Mouse (Mus musculus): Measurements from ENCODE around the gene Gnmt. TPM values are rescaled to one million over a fixed set of nuclear protein-coding genes. Genes with fewer than 3 reads are reported as not detected.

Gene Gnmt
- polyA plus RNA-seq, 1 experiment from 2014 or later, result 0.21 TPM

DNA sequence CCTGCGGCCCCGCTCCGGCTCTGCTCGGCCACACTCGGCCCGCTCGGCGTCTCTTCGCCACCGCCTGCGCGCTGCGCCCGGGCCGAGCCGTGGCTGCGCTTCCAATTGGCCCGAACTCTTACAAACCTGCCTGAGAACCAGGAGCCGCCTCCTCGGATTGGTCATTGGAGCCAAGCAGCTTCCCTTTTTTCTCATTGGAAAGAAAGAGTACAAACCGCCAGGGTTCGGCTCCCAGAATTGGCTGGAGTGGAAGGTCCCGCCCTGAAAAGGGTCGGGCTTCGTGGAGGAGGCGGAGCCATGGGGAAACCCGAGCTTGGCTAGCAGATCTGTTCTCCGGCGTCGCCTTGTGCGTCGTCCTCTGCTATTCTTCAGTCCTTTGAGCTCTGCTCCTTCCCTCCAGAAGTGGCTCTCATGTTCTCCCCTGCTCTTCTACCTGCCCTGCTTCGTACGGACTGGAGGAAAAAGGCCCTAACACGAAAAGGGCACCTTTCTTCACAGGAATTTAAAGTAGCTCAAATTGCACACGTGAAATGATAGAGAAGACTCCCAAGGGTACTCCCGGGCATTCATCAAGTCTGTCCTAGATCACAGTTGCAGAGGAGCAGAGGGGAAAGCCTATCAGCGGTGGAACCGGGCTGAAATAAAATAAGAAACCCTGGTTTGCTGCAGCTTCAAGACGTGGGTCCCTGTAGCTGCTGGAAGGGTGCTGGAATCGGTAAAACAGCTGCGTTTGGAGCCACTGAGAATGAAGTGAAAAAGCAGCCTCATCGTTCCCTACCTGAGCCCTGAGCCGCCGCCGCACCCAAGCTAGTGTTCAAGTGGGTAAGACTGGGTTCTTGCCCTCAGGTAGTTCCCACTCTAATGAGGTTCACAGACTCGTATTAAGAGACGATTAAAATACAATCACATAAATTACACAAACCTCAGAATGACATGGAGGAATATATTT lies 23.8 kb downstream of the Gnmt start, which contains the start of gene Ppp2r5d:
Gene Ppp2r5d (minus strand): TSS at position 225 of the 949 bp plus-strand sequence.
- POLR2A ChIA-PET, result interaction anchor here (0.9 to 1.7 kb wide), 7 partner anchors 8 to 39 kb away, joined by 3 to 8 read pairs (median 3); partner anchors contain the start of gene Klhdc3
- in situ Hi-C loops (cut with MboI; ENCODE audit: low pct_unique_long_range_greater_than_20kb), result no loop called here
- CTCF ChIA-PET, result interaction anchor here (1.0 to 1.3 kb wide), 3 partner anchors 8 to 36 kb away, joined by 3 to 4 read pairs (median 3); no protein-coding TSS in a partner anchor
- no peak for TF ChIP-seq CTCF (IDR thresholded peaks at IDR 0.05)
- peak; percentile 93 for DNase-seq (ENCODE audit: low read depth, low spot score)
- no peaks in the 10 kb centered on the region for H3K27me3 ChIP-seq
- peak; percentile 92 for ATAC-seq

DNA sequence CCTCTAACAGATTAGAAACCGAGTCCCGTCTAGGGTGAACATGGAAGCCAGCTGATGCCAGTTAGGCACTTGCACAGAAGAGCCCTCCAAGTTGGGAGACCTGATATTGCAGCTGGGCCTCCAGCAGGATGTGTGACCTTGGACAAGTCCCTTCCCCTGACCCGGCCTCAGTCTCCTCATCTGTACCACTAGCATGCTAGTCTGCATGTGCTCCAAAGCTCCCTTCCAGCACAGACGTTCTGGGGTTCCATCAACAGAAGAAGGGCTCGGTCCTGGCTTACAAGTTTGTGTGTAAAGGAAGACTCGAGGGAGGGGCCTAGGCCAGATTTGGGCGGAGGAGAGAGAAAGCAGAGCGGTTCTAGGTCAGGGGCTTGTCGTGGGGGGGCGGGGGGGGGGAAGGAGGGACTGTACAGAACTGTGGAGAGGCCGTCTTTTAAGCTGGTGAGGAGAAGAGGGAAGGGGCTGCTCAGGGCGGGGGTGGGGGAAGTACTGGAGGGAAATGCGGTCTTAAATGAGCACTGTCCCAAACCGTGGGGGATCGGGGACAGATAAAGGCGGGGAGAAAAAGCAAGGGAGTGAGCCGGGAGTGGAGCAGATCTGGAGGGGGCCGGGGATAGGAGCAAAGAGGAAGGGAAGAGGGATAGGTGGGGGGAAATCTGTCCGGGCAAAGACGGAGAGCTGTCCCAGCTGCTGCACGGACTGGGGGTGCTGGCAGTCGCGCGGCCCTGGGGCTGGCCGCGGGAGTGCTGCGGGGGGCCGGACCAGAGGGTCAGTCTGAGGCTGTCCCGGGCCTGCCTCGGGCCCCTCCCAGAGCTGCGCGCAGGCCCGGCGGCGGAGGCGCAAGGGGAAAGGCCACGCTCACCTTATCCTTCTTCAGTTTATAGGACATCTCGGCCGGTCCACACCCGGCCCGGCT lies 24.7 kb downstream of the Gnmt start:
- no peak for TF ChIP-seq CTCF (IDR thresholded peaks at IDR 0.05)
- ChIA-PET CTCF (interaction anchor here (1.0 to 1.3 kb wide), 2 partner anchors 7 to 20 kb away, joined by 3 to 4 read pairs; no protein-coding TSS in a partner anchor), POLR2A (interaction anchor here (0.9 to 1.7 kb wide), 7 partner anchors 9 to 40 kb away, joined by 3 to 8 read pairs (median 3); partner anchors contain the start of gene Klhdc3)
- ATAC-seq, result peak; percentile 55
- H3K27me3 ChIP-seq, result no peaks in the 10 kb centered on the region
- in situ Hi-C loops (cut with MboI; ENCODE audit: low pct_unique_long_range_greater_than_20kb), result no loop called here
- DNase-seq (ENCODE audit: low read depth, low spot score), result no peak

DNA sequence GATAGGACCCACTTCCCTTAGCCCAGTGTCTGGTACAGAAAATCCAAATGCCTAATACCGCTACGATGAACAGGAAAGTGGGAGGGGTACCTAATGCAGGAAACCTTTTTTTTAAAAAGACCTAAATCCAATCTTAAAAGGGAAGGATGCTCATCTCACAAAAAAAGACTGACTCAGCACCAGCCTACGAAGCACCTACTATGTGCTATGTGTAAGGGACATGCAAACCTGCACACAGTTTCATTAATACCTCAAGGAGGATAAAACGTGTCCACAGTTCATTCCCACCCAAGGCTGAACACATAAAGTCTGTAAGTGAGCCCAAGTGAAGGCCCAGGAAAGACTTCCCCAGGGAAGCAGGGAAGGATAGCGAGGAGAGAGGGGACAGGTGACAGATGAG lies 26.5 kb downstream of the Gnmt start:
- ChIA-PET POLR2A (no interaction called here), CTCF (no interaction called here)
- no peak for TF ChIP-seq CTCF (IDR thresholded peaks at IDR 0.05)
- no peaks in the 10 kb centered on the region for H3K27me3 ChIP-seq
- ATAC-seq, result no peak
- no peak for DNase-seq (ENCODE audit: low read depth, low spot score)
- in situ Hi-C loops (cut with MboI; ENCODE audit: low pct_unique_long_range_greater_than_20kb), result no loop called here

DNA sequence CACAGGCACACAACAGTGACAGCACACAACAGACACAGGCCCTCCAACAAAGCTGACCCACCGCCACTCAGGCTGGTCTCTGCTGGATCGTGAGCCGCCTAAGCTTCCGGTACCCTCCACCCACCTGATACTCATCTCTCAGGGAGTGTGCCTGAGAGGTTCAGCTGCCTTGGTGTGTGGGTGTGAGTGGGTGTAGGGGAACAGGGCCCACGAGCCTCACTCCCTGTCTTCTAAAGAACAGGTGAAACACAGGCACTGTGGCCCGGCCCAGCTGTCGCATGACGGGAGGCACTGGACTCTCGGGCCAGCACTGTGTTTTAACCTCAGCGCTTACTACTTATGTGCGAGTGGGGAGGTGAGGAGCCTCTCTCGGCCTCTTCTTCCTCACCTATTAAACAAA lies 26.9 kb downstream of the Gnmt start:
- ChIA-PET CTCF (interaction anchor here (0.8 to 1.5 kb wide), 2 partner anchors 10 to 23 kb away, joined by 3 to 4 read pairs; partner anchors contain the start of gene Mea1), POLR2A (interaction anchor here (0.5 to 1.7 kb wide), 2 partner anchors 18 to 46 kb away, joined by 4 to 5 read pairs; no protein-coding TSS in a partner anchor)
- DNase-seq (ENCODE audit: low read depth, low spot score), result no peak
- in situ Hi-C loops (cut with MboI; ENCODE audit: low pct_unique_long_range_greater_than_20kb), result no loop called here
- ATAC-seq, result no peak
- no peak for TF ChIP-seq CTCF (IDR thresholded peaks at IDR 0.05)
- no peaks in the 10 kb centered on the region for H3K27me3 ChIP-seq

DNA sequence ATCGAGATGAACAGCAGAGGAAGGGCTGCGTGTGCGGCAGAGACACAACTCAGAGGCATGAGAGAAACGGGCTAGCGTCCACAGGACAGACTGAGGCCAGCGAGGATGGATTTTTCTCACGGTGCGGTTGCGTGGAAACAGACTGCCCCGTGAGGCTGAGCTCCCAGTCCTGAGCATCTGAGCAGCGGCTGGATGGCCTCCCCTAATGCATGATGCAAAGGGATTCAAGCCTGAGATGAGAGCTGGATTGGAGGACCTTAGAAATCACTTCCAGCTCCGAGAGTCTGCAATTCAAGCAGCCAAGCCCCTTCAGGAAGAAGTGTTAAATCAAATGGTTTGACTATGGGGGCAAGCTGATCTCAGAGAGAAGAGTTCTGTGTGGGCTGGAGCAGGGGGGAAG lies 27.5 kb downstream of the Gnmt start:
- H3K27me3 ChIP-seq, result no peaks in the 10 kb centered on the region
- in situ Hi-C loops (cut with MboI; ENCODE audit: low pct_unique_long_range_greater_than_20kb), result no loop called here
- DNase-seq (ENCODE audit: low read depth, low spot score), result no peak
- ChIA-PET CTCF (interaction anchor here (0.8 to 1.7 kb wide), 4 partner anchors 10 to 22 kb away, joined by 3 to 5 read pairs (median 4); partner anchors contain the start of gene Mea1), POLR2A (interaction anchor here (0.5 to 1.7 kb wide), 4 partner anchors 11 to 46 kb away, joined by 3 to 6 read pairs (median 4); partner anchors contain the start of gene Klhdc3)
- ATAC-seq, result no peak
- TF ChIP-seq CTCF (IDR thresholded peaks at IDR 0.05), result no peak

DNA sequence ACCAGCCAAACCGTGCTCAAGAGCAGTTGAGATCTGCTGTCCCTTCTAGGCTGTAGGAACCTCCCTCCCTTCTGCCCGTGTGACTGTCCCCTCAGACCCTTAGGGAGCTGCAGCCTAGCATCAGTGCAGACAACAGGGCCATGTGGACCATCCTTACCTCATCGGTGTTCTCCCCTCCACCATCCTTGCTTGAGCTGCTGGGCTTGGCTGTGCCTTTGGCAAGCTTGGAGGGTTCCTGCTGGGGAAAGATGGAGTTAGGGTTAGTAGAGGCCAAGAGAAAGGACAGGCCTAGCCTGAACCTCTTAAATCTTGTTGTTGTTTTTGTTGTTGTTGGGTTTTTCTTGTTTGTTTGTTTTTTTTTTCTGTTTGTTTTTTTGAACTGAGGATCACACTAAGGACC lies 29.1 kb downstream of the Gnmt start:
- CTCF ChIA-PET, result interaction anchor here (1.7 kb wide), 1 partner anchor 11 kb away, joined by 5 read pairs; no protein-coding TSS in a partner anchor
- TF ChIP-seq CTCF (IDR thresholded peaks at IDR 0.05), result no peak
- no peak for ATAC-seq
- POLR2A ChIA-PET, result interaction anchor here (0.5 kb wide), 1 partner anchor 163 kb away, joined by 3 read pairs; no protein-coding TSS in a partner anchor
- in situ Hi-C loops (cut with MboI; ENCODE audit: low pct_unique_long_range_greater_than_20kb), result no loop called here
- no peaks in the 10 kb centered on the region for H3K27me3 ChIP-seq
- DNase-seq (ENCODE audit: low read depth, low spot score), result no peak

DNA sequence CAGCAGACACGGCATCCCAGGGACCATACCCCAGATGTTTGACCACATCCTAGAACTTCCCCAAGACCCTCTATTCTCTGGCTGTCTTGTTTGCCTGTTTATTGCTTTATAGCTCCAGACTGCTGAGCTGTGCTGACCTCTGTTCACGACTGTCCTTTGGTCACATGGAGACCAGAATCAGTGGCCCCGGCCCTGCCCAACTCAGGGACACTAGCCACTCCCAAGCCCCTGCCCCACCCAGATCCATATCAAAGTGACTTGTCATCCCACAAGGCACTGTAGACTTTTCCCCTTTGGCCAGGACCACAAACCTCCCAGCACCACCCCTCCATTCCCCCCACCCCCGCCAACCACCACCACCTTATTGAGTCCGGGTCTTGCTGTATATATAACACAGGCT lies 29.7 kb downstream of the Gnmt start:
- ATAC-seq (no peak), DNase-seq (ENCODE audit: low read depth, low spot score) (no peak)
- ChIA-PET CTCF (no interaction called here), POLR2A (no interaction called here)
- no peaks in the 10 kb centered on the region for H3K27me3 ChIP-seq
- no peak for TF ChIP-seq CTCF (IDR thresholded peaks at IDR 0.05)
- in situ Hi-C loops (cut with MboI; ENCODE audit: low pct_unique_long_range_greater_than_20kb), result no loop called here

DNA sequence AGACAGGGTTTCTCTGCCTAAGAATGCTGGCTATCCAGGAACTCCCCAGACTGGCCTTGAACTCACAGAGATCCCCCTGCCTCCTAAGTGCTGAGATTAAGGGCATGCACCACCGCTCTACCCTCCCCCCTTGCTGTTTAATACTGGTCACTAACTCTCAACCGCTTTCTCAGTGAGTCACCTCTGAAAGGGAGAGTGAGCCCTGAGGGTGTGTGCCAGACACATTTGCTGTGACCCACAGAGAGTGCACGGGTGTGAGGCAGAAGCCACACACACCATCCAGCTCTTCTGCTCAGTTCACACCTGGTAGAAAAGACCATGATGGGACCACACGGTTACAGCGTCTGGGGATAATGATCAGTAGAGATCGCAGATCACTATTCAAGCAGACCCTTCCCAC lies 30.5 kb downstream of the Gnmt start:
- H3K27me3 ChIP-seq, result no peaks in the 10 kb centered on the region
- peak; percentile 55 for ATAC-seq
- no peak for TF ChIP-seq CTCF (IDR thresholded peaks at IDR 0.05)
- in situ Hi-C loops (cut with MboI; ENCODE audit: low pct_unique_long_range_greater_than_20kb), result no loop called here
- no peak for DNase-seq (ENCODE audit: low read depth, low spot score)
- ChIA-PET CTCF (no interaction called here), POLR2A (no interaction called here)

DNA sequence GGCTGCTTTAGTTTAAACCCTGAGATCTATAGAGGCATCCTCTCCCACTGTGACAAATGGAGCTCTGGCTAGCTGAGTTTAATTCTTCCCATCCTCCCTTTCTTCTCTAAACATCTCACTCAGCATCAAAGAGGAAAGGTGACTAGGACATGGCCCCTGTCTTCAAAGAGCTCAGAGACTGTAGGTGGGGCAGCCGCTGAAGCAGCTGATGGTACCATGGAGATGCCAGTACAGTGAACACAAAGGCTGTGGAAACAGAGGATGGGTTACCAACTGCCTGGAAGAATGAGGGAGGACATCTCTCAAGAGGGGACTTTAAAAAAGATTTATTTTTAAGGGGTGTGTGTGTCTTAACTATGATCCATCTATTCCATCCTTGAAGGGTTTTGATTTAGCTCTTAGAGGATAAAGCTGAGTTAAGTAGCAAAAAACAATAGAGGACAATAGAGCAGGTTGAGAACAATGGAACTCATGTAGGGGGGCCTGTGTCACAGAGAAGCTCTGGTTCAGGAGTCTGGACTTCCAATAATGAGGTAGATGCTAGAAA lies 34.4 kb downstream of the Gnmt start:
- TF ChIP-seq CTCF (IDR thresholded peaks at IDR 0.05), result no peak
- POLR2A ChIA-PET, result no interaction called here
- CTCF ChIA-PET, result interaction anchor here (1.1 kb wide), 1 partner anchor 15 kb away, joined by 4 read pairs; no protein-coding TSS in a partner anchor
- in situ Hi-C loops (cut with MboI; ENCODE audit: low pct_unique_long_range_greater_than_20kb), result no loop called here
- DNase-seq (ENCODE audit: low read depth, low spot score) (no peak), ATAC-seq (no peak)
- H3K27me3 ChIP-seq, result no peaks in the 10 kb centered on the region
